Mouse (Mus musculus) A20 (cell line): ENCODE data around the gene Tmem47.

Experiments used
- DNase-seq: peaks from one replicate; pipeline ENCODE4 v3.0.0-alpha.2; 2011; ENCODE audit warnings: low read depth, low spot score

Gene Tmem47

DNA sequence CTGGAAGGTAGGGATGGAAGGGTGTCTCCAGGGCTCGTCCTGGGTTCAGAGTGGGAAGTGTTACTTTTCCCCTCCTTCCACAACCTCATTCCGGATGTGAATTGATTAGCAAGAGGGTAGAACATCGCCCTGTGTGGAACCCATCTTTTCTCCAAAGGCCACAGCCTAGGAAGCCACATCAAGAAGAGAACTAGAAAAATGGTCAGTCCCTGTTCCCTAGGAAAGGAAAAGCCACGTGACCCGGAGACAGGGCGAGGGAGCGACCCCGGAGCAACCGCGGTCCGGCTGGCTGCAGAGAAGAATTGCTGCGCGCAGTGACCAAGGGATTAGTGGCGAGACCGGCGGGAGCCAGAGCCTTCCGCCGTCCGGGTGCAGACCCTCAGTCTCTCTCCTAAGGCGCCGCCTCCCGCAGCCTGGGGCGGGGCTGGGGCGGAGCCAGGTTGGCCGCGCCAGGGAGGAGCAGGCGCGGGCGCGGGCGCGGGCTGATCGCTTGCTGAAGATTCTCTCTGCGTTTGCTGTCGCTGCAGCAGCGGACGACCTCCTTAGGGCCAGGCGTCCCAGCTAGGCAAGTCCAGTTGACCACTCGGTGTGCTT is at the start of gene Tmem47:
Gene Tmem47, plus strand, starts transcription at position 489 of the 594 bp plus-strand sequence.
- no peak for DNase-seq

DNA sequence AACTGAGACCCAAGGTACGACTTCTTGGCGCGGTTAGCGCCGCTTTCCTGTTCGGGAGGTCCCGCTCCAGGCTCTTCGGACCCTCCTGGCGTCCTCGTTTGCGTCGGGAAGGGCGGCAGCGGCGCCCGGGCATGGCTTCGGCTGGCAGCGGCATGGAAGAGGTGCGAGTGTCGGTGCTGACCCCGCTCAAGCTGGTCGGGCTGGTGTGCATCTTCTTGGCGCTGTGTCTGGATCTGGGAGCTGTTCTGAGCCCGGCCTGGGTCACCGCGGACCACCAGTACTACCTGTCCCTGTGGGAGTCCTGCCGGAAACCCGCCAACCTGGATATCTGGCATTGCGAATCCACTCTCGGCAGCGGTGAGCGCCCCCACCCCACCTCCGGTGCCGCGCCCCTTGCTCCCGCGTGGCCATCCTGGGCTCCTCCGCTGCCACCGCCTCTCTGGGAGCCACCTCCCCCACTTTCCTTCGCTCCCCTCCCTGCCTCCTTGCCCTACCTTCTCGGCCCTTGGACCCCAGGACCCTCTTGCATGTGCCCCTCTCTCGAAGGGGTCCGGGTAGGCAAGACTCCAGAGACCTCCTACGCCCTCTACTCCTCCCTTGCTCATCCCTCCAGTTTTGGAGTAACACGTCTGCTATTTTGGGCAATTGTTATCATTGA is 435 bp downstream of the Tmem47 start:
- no peak for DNase-seq

DNA sequence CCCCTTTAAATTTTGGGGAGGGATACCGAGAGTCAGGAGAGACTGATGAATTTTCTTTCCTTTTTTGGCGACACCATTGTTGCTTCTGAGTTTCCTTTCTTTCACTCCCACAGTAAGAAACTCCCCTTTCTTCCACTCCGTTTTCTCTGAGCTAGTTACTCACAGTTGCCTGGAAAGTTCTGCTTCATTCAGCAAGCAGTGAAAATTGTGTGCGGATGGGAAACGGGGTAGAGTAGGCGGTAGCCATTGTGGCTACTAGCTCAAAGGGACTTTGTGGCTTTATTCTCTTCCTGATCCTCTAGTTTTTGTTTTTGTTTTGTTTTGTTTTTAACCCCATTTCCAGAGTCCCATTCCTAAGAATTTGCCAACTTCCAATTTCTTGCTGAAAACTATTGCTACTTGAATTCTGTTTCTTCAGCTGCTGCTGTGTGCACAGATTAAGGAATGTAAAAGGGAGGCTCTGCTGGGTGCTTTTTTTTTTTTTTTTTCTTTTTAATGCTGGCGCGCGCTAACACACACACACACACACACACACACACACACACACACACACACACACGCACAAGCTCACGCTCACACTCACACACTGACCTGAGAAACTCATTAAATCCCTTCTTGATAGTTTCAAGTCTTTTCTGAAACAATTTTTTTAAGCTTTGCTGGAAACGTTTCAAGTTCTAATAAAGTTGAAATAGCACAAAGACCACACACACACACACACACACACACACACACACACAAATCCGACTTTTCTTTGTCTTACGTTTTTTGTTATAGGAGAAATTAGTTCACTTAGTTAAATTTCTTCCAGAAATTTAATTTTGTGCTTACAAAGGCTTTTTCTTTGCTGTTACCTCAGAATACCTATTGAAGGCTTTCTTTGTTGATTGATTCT is 1.5 kb downstream of the Tmem47 start:
- DNase-seq = no peak

GRCm38 (mm10) chrX:81072651-81073050 is 2.2 kb downstream of the Tmem47 start:
- no peak for DNase-seq

- no peak for DNase-seq
These were observed 3.3 kb downstream of the Tmem47 start for GRCm38 (mm10) chrX:81073834-81074233.

- DNase-seq = no peak
These were observed 8.0 kb downstream of the Tmem47 start for GRCm38 (mm10) chrX:81078522-81078921.

GRCm38 (mm10) chrX:81080996-81081395 is 10.5 kb downstream of the Tmem47 start:
- DNase-seq = no peak

- peak; percentile 21 for DNase-seq
These were observed 14.7 kb downstream of the Tmem47 start for GRCm38 (mm10) chrX:81085025-81085752.

DNA sequence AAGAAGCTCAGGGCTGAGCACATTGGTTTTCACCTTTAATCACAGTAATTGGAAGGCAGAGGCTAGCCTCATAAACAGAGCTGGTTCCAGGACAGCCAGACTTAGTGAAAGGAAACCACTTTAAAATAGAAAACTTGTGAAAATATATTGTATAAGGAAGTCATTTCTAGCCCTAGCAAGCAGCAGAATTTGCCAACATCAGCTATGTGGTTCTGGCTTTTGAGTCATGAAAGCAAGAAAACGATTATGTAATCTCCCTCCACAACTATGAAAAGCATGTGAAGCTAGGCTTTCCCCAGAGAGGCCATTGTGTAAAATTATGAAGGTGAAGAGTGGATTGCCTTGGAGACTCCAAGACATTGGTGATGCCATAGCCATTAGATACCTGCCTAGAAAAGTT is 76.9 kb downstream of the Tmem47 start:
- no peak for DNase-seq
